In genomic region chr3:98852631-98853030, GRCm38 (mm10) we compare ENCODE assay signal across 35 mouse cellular contexts. TPM values are rescaled to one million over a fixed set of nuclear protein-coding genes. Genes with fewer than 3 reads are reported as not detected.
"Had no signal": no experiment of that assay in that cellular context is flagged by ENCODE, and none has a peak within 500 bp of the region (broad histone marks: within the 10 kb centered on the region; RNA-seq: fewer than 3 reads in every experiment).

No protein-coding gene starts in this region.

- DNase-seq: gastrocnemius, adult 2 months; gastrocnemius, postnatal 10 days; gastrocnemius, postnatal 25 days; heart, adult 18-20 months; heart, postnatal 14 days; heart, postnatal 36 days; kidney, adult 11 months; kidney, adult 2 months; kidney, adult 9 months; kidney, postnatal 14 days; kidney, postnatal 36 days; layer of hippocampus, adult 9-11 months; layer of hippocampus, postnatal 36 days; left cerebral cortex, postnatal 4 days; lung, adult 18-20 months had no signal

RNA-seq across cellular contexts. Expression of gene Hsd3b1, which starts 7.0 kb away (rescaled TPM):
- total RNA-seq: gastrocnemius, adult 2 months; gastrocnemius, postnatal 10 days; gastrocnemius, postnatal 25 days; heart, adult 18-20 months; heart, postnatal 14 days; heart, postnatal 36 days; hematopoietic stem cell, adult 5-6 weeks; layer of hippocampus, adult 18-20 months; layer of hippocampus, postnatal 14 days; layer of hippocampus, postnatal 36 days; left cerebral cortex, adult 18-20 months; left cerebral cortex, postnatal 10 days; left cerebral cortex, postnatal 25 days; left cerebral cortex, postnatal 4 days had no signal
- polyA plus RNA-seq: heart, postnatal 0 days; hindbrain, embryonic 15.5 days; hindbrain, postnatal 0 days; large intestine, adult 2 months; limb, embryonic 13.5 days; limb, embryonic 15.5 days had no signal

RNA-seq across cellular contexts. Expression of gene Hsd3b6, which starts 38.4 kb away (rescaled TPM):
- total RNA-seq: gastrocnemius, adult 2 months; gastrocnemius, postnatal 10 days; gastrocnemius, postnatal 25 days; gastrocnemius, postnatal 4 days; heart, adult 18-20 months; heart, postnatal 14 days; heart, postnatal 36 days; hematopoietic stem cell, adult 5-6 weeks; hindbrain, postnatal 0 days; layer of hippocampus, adult 18-20 months; layer of hippocampus, adult 8-10 months; layer of hippocampus, postnatal 14 days; layer of hippocampus, postnatal 36 days; left cerebral cortex, adult 18-20 months; left cerebral cortex, adult 8-10 months; left cerebral cortex, postnatal 10 days; left cerebral cortex, postnatal 25 days; left cerebral cortex, postnatal 4 days had no signal
- polyA plus RNA-seq: heart, postnatal 0 days; hindbrain, postnatal 0 days; kidney, adult 2 months; large intestine, adult 2 months had no signal

RNA-seq across cellular contexts. Expression of gene Hao2, which starts 40.4 kb away (rescaled TPM):
- total RNA-seq: gastrocnemius, adult 2 months; gastrocnemius, postnatal 10 days; gastrocnemius, postnatal 25 days; heart, adult 18-20 months; heart, adult 8-10 months; heart, postnatal 14 days; heart, postnatal 36 days; hematopoietic stem cell, adult 5-6 weeks; hindbrain, postnatal 0 days; layer of hippocampus, adult 18-20 months; layer of hippocampus, adult 8-10 months; layer of hippocampus, postnatal 14 days; layer of hippocampus, postnatal 36 days; left cerebral cortex, adult 18-20 months; left cerebral cortex, adult 8-10 months; left cerebral cortex, postnatal 10 days; left cerebral cortex, postnatal 25 days; left cerebral cortex, postnatal 4 days had no signal
- polyA plus RNA-seq: heart, embryonic 15.5 days; heart, postnatal 0 days; hindbrain, embryonic 11.5 days; hindbrain, embryonic 13.5 days; hindbrain, postnatal 0 days; limb, embryonic 11.5 days; limb, embryonic 15.5 days had no signal
